Mouse (Mus musculus) brain, embryonic 14.5 days (tissue): ENCODE data around the gene Cd46.

Source experiments
- CTCF ChIP-seq: fragments of 200-500 bp; IDR thresholded peaks from 2 replicates; pipeline ENCODE4 v1.5.1; 2012; ENCODE audit warnings: inconsistent platforms, mild to moderate bottlenecking, moderate library complexity, borderline replicate concordance; ENCODE audit not compliant: insufficient read depth, insufficient read length; ENCODE audit errors: extremely low read depth
- POLR2A ChIP-seq: fragments of 200-500 bp; IDR thresholded peaks from 2 replicates; pipeline ENCODE4 v1.6.1; 2012; ENCODE audit warnings: mild to moderate bottlenecking, inconsistent platforms, borderline replicate concordance; ENCODE audit not compliant: poor library complexity, insufficient read depth, insufficient read length, severe bottlenecking; ENCODE audit errors: extremely low read depth

- no peak for TF ChIP-seq CTCF
- no peak for TF ChIP-seq POLR2A
Observed at GRCm38 (mm10) chr1:194994262-194994661, 97.8 kb downstream of the Cd46 start.
